Mouse (Mus musculus): ENCODE data around the gene Serping1. TPM values are rescaled to one million over a fixed set of nuclear protein-coding genes. Genes with fewer than 3 reads are reported as not detected.

Gene Serping1
- 40.5 and 53.4 TPM in 2 replicates for polyA plus RNA-seq (2012; rRNA removed)

GRCm38 (mm10) chr2:84775241-84775640 is at the start of gene Serping1:
Gene Serping1 (minus strand): TSS chr2:84775444.
- Histone ChIP-seq H3K4me1 (ENCODE audit: control insufficient read depth, insufficient read depth, low read length) (peaks cover 5% of the 10 kb centered on the region), H3K27me3 (ENCODE audit: control insufficient read depth, insufficient read depth, low read length) (no peaks in the 10 kb centered on the region), H3K4me3 (ENCODE audit: control insufficient read depth, low read depth, low read length) (peak within 1 kb of the TSS; percentile 17), H3K36me3 (ENCODE audit: control insufficient read depth, insufficient read depth, low read length) (no peaks in the 10 kb centered on the region), H3K27ac (ENCODE audit: control insufficient read depth, insufficient read depth, low read depth, low read length) (peak within 1 kb of the TSS; percentile 50)
- TF ChIP-seq POLR2A (IDR thresholded peaks at IDR 0.05; ENCODE audit: control insufficient read depth, low read depth, low read length) (no peak), CTCF (IDR thresholded peaks at IDR 0.05; ENCODE audit: control insufficient read depth, insufficient read depth, insufficient replicate concordance, low read depth, low read length) (no peak)

- H3K27me3 ChIP-seq (ENCODE audit: control insufficient read depth, insufficient read depth, low read length), result no peaks in the 10 kb centered on the region
- H3K4me1 ChIP-seq (ENCODE audit: control insufficient read depth, insufficient read depth, low read length), result peaks cover 12% of the 10 kb centered on the region
- no peak overlapping the region for H3K4me3 ChIP-seq (ENCODE audit: control insufficient read depth, low read depth, low read length)
- TF ChIP-seq CTCF (IDR thresholded peaks at IDR 0.05; ENCODE audit: control insufficient read depth, insufficient read depth, insufficient replicate concordance, low read depth, low read length), result no peak
- no peak for TF ChIP-seq POLR2A (IDR thresholded peaks at IDR 0.05; ENCODE audit: control insufficient read depth, low read depth, low read length)
- H3K27ac ChIP-seq (ENCODE audit: control insufficient read depth, insufficient read depth, low read depth, low read length), result no peak overlapping the region
- H3K36me3 ChIP-seq (ENCODE audit: control insufficient read depth, insufficient read depth, low read length), result no peaks in the 10 kb centered on the region
These were observed 48.0 kb upstream of the Serping1 start for GRCm38 (mm10) chr2:84823237-84823636.

- Histone ChIP-seq H3K27ac (ENCODE audit: control insufficient read depth, insufficient read depth, low read depth, low read length) (no peak within 1 kb of the TSS), H3K27me3 (ENCODE audit: control insufficient read depth, insufficient read depth, low read length) (no peaks in the 10 kb centered on the region)
- TF ChIP-seq CTCF (IDR thresholded peaks at IDR 0.05; ENCODE audit: control insufficient read depth, insufficient read depth, insufficient replicate concordance, low read depth, low read length) (no peak), POLR2A (IDR thresholded peaks at IDR 0.05; ENCODE audit: control insufficient read depth, low read depth, low read length) (no peak)
These were observed 47.3 kb upstream of the Serping1 start, which contains the start of gene Smtnl1 for GRCm38 (mm10) chr2:84822552-84822951. Gene Smtnl1 (minus strand): TSS chr2:84822652.

GRCm38 (mm10) chr2:84819861-84820260 is 44.6 kb upstream of the Serping1 start:
- H3K4me1 ChIP-seq (ENCODE audit: control insufficient read depth, insufficient read depth, low read length), result peaks cover 7% of the 10 kb centered on the region
- no peak overlapping the region for H3K27ac ChIP-seq (ENCODE audit: control insufficient read depth, insufficient read depth, low read depth, low read length)
- H3K27me3 ChIP-seq (ENCODE audit: control insufficient read depth, insufficient read depth, low read length), result no peaks in the 10 kb centered on the region; the same call in 1 of the 2 replicates
- no peak for TF ChIP-seq CTCF (IDR thresholded peaks at IDR 0.05; ENCODE audit: control insufficient read depth, insufficient read depth, insufficient replicate concordance, low read depth, low read length)
- no peak for TF ChIP-seq POLR2A (IDR thresholded peaks at IDR 0.05; ENCODE audit: control insufficient read depth, low read depth, low read length)
- no peak overlapping the region for H3K4me3 ChIP-seq (ENCODE audit: control insufficient read depth, low read depth, low read length)
- no peaks in the 10 kb centered on the region for H3K36me3 ChIP-seq (ENCODE audit: control insufficient read depth, insufficient read depth, low read length)

More at GRCm38 (mm10) chr2:84822552-84822951, 47.3 kb upstream of the Serping1 start, which contains the start of gene Smtnl1:
- peaks cover 11% of the 10 kb centered on the region for H3K4me1 ChIP-seq (ENCODE audit: control insufficient read depth, insufficient read depth, low read length)
- H3K4me3 ChIP-seq (ENCODE audit: control insufficient read depth, low read depth, low read length), result no peak within 1 kb of the TSS
- no peaks in the 10 kb centered on the region for H3K36me3 ChIP-seq (ENCODE audit: control insufficient read depth, insufficient read depth, low read length)

- Histone ChIP-seq H3K4me1 (ENCODE audit: control insufficient read depth, insufficient read depth, low read length) (peaks cover 10% of the 10 kb centered on the region), H3K27ac (ENCODE audit: control insufficient read depth, insufficient read depth, low read depth, low read length) (no peak overlapping the region), H3K36me3 (ENCODE audit: control insufficient read depth, insufficient read depth, low read length) (no peaks in the 10 kb centered on the region), H3K27me3 (ENCODE audit: control insufficient read depth, insufficient read depth, low read length) (no peaks in the 10 kb centered on the region; the same call in 1 of the 2 replicates), H3K4me3 (ENCODE audit: control insufficient read depth, low read depth, low read length) (no peak overlapping the region)
- no peak for TF ChIP-seq POLR2A (IDR thresholded peaks at IDR 0.05; ENCODE audit: control insufficient read depth, low read depth, low read length)
- no peak for TF ChIP-seq CTCF (IDR thresholded peaks at IDR 0.05; ENCODE audit: control insufficient read depth, insufficient read depth, insufficient replicate concordance, low read depth, low read length)
These were observed 37.4 kb upstream of the Serping1 start for GRCm38 (mm10) chr2:84812676-84813075.

- Histone ChIP-seq H3K27ac (ENCODE audit: control insufficient read depth, insufficient read depth, low read depth, low read length) (no peak overlapping the region), H3K4me1 (ENCODE audit: control insufficient read depth, insufficient read depth, low read length) (peaks cover 10% of the 10 kb centered on the region)
- TF ChIP-seq POLR2A (IDR thresholded peaks at IDR 0.05; ENCODE audit: control insufficient read depth, low read depth, low read length) (no peak), CTCF (IDR thresholded peaks at IDR 0.05; ENCODE audit: control insufficient read depth, insufficient read depth, insufficient replicate concordance, low read depth, low read length) (no peak)
These were observed 36.6 kb upstream of the Serping1 start for GRCm38 (mm10) chr2:84811880-84812279.

GRCm38 (mm10) chr2:84810886-84811577 is 35.8 kb upstream of the Serping1 start:
- TF ChIP-seq CTCF (IDR thresholded peaks at IDR 0.05; ENCODE audit: control insufficient read depth, insufficient read depth, insufficient replicate concordance, low read depth, low read length), result peak; percentile 83; the same call in 1 of the 2 replicates
- TF ChIP-seq POLR2A (IDR thresholded peaks at IDR 0.05; ENCODE audit: control insufficient read depth, low read depth, low read length), result no peak
- H3K4me3 ChIP-seq (ENCODE audit: control insufficient read depth, low read depth, low read length), result peak overlapping the region; percentile 44
- H3K36me3 ChIP-seq (ENCODE audit: control insufficient read depth, insufficient read depth, low read length), result no peaks in the 10 kb centered on the region
- no peak overlapping the region for H3K27ac ChIP-seq (ENCODE audit: control insufficient read depth, insufficient read depth, low read depth, low read length)
- no peaks in the 10 kb centered on the region; the same call in 1 of the 2 replicates for H3K27me3 ChIP-seq (ENCODE audit: control insufficient read depth, insufficient read depth, low read length)
- H3K4me1 ChIP-seq (ENCODE audit: control insufficient read depth, insufficient read depth, low read length), result peaks cover 10% of the 10 kb centered on the region

More at GRCm38 (mm10) chr2:84811880-84812279, 36.6 kb upstream of the Serping1 start:
- no peak overlapping the region for H3K4me3 ChIP-seq (ENCODE audit: control insufficient read depth, low read depth, low read length)
- no peaks in the 10 kb centered on the region for H3K36me3 ChIP-seq (ENCODE audit: control insufficient read depth, insufficient read depth, low read length)
- H3K27me3 ChIP-seq (ENCODE audit: control insufficient read depth, insufficient read depth, low read length), result no peaks in the 10 kb centered on the region; the same call in 1 of the 2 replicates
